Mouse (Mus musculus): ENCODE data around the gene Prkca.

Gene Prkca

DNA sequence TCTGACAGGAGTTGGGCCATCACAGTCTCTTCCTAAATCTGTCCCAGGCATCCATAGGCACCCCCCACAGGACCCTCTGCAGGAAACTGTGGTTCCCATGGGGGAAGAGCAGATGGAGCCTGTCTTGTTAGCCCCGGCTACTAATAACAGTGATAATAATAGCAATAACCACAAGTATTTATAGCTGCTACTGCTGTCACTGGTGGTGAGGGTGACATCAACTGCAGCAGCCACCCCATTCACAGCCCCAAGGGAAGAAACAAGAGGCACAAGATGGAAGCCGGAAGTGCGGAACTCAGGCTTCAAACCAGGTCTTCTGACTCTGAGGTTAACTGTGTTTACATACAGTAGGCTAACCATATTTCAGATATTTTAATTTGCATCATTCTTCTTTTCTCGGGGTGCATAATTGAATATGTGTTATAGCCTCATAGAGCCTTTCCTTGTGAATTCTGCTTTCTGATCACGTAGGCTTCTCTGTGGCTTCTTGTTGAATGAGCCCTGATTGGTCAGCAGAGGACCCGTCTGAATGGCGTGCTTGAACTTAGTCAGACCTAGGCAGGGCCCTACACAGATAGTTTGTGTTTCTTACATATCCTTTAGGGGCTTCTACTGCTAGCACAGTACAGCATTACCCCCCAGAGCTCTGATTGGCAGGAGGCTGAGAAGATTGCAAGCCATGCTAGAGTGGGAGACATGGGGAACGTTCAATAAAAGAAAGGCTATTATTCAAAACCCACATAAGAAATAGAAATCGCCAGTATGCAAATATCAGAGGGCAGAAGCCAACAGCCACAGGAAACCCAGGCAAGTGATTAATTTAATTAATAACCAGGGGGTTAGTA, 189.5 kb downstream of the Prkca start:
- DNase-seq = no peak

GRCm38 (mm10) chr11:108152591-108152990, 191.1 kb downstream of the Prkca start:
- no peak for DNase-seq

DNA sequence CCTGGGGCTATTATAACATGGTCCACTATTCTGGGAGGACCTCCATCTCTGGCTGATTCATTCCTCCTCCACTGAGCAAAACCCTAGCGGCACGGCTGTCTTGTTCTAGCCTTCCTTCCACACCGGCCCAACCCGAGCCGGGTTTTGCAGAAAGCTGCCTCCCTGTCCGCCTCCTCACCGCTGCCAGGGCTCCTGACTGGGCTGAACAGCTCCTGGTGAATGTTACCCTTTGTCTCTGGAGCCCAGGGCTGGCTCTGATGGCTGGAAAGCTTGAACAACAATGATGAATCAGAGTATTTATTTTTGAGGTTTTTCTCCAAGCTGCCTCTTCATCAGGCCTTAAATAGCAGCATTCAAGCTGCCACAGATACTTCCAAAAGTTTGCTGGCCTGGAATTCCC, 193.3 kb downstream of the Prkca start:
- DNase-seq = peak; percentile 11

DNA sequence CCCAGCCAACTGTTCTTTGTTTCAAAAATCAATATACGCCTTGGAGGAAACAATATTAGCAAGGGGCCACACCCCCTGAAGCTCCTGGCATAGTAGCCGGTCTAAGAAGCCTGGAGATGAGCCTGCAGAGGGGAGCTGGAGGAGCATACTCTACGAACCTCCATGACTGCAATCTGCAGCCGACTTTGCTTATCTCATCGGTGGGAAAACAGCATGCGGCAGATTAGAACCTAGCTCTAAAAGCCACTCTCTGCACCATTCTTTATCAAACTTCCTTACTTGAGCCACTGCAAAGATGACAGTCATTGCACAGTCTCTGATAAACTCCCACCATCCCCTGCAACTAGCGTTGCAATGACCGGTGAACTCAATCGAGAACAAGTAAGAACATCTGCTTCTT, 194.5 kb downstream of the Prkca start:
- no peak for DNase-seq

DNA sequence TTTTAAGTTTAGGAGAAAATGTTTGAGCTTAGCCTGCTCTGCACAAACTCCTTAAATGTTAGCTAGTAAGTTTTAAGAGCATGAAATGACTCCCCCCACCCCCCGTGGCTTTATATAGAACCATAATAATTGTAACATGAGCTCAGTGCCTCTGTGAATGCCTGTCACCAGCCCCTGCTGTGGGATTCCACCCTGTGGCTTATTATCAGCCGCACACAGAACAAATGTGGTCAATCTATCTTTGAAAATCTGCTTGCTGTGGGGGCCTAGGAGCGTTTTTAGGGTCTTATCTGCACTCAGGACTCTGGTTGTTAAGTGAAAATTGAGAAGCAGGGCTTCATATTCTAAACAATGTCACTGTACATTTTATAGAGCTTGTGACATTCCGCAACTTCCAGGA, 195.2 kb downstream of the Prkca start:
- no peak for DNase-seq

- DNase-seq = no peak
These were observed 197.8 kb downstream of the Prkca start for GRCm38 (mm10) chr11:108145752-108146496.

GRCm38 (mm10) chr11:108145128-108145527, 198.6 kb downstream of the Prkca start:
- DNase-seq = no peak

- DNase-seq = no peak
These were observed 200.0 kb downstream of the Prkca start for GRCm38 (mm10) chr11:108143739-108144138.

DNA sequence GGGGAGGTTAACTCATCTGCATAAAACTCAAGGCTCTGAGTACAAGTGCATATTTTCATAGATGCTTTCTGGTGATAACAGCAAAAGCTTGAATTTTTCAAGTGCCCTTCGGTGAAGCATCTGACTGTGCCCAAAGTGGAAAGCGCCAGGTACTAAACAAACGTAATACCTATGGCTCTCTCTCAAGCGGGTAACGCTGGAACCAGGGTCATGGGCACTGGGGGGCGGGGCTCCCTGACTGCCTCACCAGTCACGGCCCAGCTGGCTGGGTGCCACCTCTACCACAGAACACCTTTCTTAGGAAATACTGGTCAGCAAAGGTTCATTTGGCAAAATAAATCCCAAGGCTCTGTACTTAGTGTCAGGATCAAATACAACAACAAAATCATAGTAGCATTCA, 203.7 kb downstream of the Prkca start:
- no peak for DNase-seq

- DNase-seq = no peak
These were observed 207.4 kb downstream of the Prkca start for GRCm38 (mm10) chr11:108136341-108136740.

DNA sequence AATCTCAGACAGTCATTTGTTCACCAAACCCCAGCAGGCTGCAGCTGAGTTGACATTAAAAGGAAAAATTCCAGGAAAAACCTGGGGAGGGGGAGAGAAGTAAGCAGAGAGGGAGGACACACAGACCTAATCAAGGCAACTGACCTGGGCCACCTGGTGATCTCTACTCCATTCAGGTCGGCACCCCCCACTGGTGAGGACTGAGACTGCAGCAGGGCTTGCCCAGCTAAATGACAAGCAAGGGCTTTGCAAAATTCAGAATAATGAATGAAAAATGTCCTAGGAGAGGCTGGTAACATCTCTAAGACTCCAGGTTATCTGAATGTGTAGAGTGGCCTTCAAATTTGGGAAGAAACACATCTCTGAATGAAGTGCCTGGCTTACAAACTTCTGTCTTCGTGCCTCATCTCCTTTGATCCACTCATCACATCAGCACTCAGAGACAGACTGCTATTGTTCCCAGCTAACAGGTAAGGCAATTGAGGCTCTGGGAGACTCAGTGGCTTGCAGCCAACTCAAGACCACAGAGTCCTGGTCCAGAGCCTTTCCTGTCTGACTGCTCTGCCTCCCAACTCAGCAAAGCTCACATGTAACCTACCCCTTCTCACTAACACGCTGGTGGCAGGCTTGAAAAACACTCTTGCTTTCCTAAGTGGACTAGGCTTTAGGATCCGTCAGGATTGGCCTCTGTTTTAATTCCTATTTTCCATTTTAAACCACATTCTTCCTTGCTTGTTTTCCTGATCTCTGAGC, 208.1 kb downstream of the Prkca start:
- no peak for DNase-seq

DNA sequence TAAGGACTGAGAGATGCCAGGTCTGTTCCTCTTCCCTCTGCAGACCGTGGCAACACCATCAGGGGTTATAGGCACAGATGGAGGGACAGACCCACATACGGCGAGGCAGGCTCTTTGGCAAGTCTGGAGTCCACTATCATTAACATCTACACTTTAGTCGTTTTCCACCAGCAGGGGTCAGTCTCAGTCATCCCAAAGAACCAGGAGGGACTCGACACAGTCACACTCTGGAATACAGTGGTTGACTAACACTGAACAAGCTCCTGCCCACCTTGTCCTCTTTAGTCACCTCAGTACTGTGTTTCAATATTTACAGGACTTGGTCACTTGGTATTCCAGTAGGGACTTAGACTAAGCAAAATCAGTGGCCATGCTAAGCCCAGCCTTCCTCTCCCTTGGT, 215.1 kb downstream of the Prkca start:
- DNase-seq = peak; percentile 39

- no peak for DNase-seq
These were observed 215.8 kb downstream of the Prkca start for GRCm38 (mm10) chr11:108127908-108128307.

- no peak for DNase-seq
These were observed 221.2 kb downstream of the Prkca start for GRCm38 (mm10) chr11:108122486-108122885.

DNA sequence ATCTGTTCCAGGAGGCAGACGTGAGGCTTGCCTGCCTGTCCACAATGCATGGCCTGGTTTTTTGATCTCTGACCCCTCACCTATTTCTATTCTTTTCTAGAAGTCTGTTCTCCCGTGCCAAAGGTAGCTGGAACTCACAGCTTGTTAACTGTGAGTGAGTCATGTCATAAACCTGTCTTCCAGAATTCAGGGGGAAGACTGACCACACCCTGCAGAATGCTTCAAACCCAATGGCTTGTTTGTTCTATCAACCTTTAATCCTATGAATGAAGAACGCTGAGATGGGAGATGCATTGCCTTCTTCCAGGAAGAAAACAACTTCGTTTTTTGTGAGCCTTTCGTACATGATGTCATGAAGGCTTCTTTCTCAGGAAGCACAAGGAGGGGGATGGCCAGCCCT, 223.0 kb downstream of the Prkca start:
- no peak for DNase-seq

DNA sequence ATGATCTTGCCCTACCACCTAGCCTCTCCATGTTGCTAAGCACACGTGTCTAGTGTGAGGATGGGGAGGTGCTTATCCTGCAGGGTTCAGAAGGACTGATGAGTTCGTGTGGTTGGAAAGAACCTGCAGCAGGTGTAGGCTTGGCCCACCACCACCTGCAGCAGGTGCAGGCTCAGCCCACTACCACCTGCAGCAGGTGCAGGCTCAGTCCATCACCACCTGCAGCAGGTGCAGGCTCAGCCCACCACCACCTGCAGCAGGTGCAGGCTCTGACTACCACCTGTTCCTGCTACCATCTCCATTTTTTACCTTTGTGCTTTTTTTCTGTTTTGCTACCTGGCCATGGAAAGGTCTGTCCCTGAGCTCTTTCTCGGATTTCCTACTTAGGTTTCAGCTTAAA, 223.9 kb downstream of the Prkca start:
- no peak for DNase-seq

DNA sequence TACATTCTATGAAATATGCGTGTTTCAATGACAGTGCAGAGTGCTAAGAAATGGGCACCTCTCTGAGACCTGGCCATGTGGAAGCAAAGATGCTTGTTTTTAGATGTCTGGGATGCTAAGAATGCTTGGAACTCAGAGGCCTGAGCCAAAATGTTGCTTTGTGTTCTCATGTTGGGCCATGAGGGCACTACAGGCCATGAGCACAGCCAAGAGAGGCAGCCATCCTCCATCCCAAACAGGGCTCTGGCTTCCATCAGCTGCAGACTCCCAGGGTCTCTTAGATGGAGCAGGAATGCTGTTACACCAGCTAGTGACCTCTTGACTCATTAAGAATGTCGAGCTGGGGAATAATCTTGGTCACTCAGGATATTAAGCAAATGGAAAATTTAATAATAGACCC, 224.9 kb downstream of the Prkca start:
- DNase-seq = no peak

DNA sequence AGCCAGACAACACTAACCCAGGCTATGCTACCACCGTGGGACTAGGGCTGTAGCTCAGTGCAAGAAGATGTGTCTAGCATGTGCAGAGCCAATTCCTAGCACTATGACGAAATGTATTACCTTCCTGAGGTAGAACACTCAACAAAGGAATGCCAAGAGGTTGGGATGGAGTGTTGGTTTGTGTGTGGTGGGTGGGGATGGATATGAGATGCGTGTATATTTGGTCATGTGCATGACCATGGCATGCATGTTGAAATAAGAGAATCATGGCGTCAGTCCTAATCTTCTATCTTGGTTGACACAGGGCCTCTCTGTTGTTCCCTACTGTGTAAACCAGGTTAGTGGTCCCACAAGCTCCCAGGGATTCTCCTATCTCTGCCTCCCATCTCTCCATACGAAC, 225.5 kb downstream of the Prkca start:
- DNase-seq = no peak

GRCm38 (mm10) chr11:108117360-108118050, 226.2 kb downstream of the Prkca start:
- DNase-seq = peak; percentile 37

- DNase-seq = no peak
These were observed 229.6 kb downstream of the Prkca start for GRCm38 (mm10) chr11:108114091-108114490.

DNA sequence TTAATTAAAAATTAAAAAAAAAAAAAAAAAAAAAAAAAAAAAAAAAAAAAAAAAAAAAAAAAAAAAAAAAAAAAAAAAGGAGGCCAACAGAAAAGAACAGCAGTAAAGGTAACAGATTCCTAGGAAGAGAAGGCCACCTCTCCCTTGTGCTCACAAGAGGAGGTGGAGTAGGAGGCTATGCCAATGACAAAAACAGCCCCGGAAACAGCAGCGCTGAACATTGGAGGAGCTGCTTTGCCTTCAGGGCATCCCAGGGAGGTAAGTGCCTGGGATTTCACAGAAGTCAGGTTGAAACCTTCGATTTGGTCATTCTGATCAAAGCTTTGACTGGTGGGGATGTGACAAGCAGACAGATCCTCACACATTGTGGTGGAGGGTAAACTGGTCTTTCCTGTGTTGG, 231.3 kb downstream of the Prkca start:
- DNase-seq = no peak

GRCm38 (mm10) chr11:108104085-108104484, 239.6 kb downstream of the Prkca start:
- DNase-seq = no peak

Data from cerebellum, adult 8-10 months (tissue).